Mouse (Mus musculus) forebrain, embryonic 14.5 days (tissue): ENCODE results near the gene Pign. TPM values are rescaled to one million over a fixed set of nuclear protein-coding genes. Genes with fewer than 3 reads are reported as not detected.

Source experiments
- microRNA-seq: library from miRNA; unstranded; fragments of <30 nt; microRNA quantifications from one replicate; pipeline ENCODE4, GENCODE M21; 2016
- polyA plus RNA-seq: library from polyadenylated mRNA; unstranded; fragments of >200 nt; fragmentation: Nextera tagmentation; extraction: Ambion mirVana; gene quantifications from 2 replicates; pipeline ENCODE4 v1.2.1, GENCODE M21; 2014

Pign gene
- polyA plus RNA-seq, 1 experiment from 2014 or later = 9.4 TPM

Small RNAs within 50 kb of the gene (microRNA-seq; reads per million reads assigned to microRNA genes)
- gene Gm22426 = not detected

Other genes starting within 250 kb of the Pign start
- gene Relch, start 184 bp upstream of the Pign start, polyA plus RNA-seq = 32.0 and 40.4 TPM in 2 replicates
- gene Tnfrsf11a, start 117.0 kb upstream of the Pign start, polyA plus RNA-seq = 0.17 and 0.37 TPM in 2 replicates